Mouse (Mus musculus): Measurements from ENCODE around the gene Plekhm3. TPM values are rescaled to one million over a fixed set of nuclear protein-coding genes. Genes with fewer than 3 reads are reported as not detected.

Plekhm3 gene
- total RNA-seq, 2 experiments from 2014 or later = 1.8 to 4.3 TPM

GRCm38 (mm10) chr1:64885328-64885727, 71.3 kb downstream of the Plekhm3 start:
- ATAC-seq (replicated peaks; ENCODE audit: low FRiP score, low TSS enrichment, poor library complexity, severe bottlenecking) = no peak

DNA sequence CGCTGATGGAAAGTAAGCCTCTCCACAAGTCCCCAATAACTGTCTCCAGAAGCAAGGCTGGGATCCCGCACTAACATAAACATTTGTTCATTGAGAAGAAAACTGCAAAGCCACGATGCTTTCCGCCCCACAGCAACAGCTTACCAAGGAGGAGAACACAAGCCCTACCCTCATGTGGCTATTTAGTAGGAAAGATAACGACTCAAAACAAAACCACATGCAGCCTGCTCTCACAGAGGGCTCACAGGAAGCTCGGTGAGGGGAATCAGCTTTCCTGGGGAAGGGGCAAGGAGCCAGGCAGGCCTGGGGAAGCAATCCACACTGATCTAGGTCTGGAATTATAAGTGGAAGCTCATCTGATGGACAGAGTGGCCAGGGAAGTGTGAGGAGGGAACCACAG, 72.6 kb downstream of the Plekhm3 start:
- ATAC-seq (replicated peaks; ENCODE audit: low FRiP score, low TSS enrichment, poor library complexity, severe bottlenecking) = peak; percentile 78

- ATAC-seq (replicated peaks; ENCODE audit: low FRiP score, low TSS enrichment, poor library complexity, severe bottlenecking) = no peak
Observed at GRCm38 (mm10) chr1:64880613-64881012, 76.0 kb downstream of the Plekhm3 start.

DNA sequence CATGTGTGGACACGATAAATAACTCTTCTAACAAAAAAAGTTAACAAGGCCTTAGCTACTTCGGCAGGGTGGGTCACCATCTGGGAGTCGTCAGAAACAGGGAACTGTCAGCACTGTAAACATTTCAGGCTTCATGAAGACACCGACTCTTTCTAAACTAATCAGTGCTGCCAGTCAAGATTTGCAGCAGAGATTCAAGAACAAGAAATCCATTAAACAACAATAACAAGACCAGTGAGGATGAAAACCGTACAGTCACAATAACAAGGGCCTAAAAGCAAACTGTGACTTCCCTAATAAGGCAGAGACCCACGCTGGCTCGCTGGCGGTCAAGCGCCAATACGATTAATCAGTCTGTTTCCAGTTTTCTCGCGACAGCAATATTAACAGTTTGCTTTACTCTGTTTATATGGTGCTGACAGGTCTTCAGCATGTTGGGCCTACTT, 77.8 kb downstream of the Plekhm3 start:
- no peak for ATAC-seq (replicated peaks; ENCODE audit: low FRiP score, low TSS enrichment, poor library complexity, severe bottlenecking)

DNA sequence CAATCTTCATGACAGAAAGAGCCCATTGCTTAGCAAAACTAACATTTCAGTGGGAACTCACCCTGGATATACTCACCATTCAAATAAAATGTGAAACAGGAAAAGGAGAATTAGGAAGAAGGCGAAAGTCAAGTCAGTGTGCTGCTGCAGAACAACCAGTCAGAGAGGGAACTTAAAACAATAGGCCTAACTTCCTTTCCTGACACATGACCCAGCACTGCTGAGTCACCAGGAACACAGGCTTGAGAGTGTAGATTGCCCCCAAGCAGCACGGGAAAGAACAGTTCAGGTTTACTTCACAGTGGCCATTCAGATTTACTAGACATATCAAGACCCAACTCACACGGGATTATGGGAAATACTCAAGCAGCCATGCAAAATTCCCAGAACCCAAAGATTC, 80.3 kb downstream of the Plekhm3 start:
- ATAC-seq (replicated peaks; ENCODE audit: low FRiP score, low TSS enrichment, poor library complexity, severe bottlenecking) = no peak

GRCm38 (mm10) chr1:64875712-64876111, 80.9 kb downstream of the Plekhm3 start:
- no peak for ATAC-seq (replicated peaks; ENCODE audit: low FRiP score, low TSS enrichment, poor library complexity, severe bottlenecking)

DNA sequence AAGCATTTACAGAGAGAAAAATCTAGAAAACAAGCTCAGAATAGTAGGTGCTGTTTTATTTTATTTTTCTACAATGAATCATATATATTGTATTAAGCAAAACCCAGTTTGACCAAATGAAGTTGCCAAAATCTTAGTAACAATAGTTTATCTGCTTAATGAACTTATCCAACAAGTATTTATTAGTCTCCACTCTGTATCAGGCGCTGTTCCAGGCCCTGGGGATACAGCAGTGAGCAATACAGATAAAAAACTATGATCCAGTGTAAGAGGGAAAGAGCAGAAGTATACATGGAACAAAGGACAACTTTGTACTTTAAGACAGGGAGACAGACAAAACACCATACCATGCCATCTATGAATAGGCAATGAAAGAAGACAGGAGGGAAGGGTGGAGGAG, 81.5 kb downstream of the Plekhm3 start:
- no peak for ATAC-seq (replicated peaks; ENCODE audit: low FRiP score, low TSS enrichment, poor library complexity, severe bottlenecking)

DNA sequence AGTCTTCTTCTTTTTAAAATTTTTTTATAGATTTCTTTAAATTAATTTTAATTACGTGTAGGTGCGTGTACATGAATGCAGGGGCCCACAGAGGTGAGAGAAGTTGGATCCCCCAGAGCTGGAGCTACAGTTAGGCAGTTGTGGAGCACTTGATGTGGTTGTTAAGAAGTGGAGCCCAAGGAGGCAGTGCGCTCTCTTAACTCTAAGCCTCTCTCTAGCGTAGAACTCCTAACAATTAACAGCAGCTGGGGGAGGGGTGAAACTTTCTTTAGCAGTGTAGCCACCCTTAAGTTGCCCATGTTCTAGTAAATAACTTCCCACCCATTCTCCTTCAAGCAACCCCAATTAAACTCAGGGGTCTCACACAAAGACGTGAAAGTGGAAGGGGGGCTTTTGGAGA, 84.7 kb downstream of the Plekhm3 start:
- ATAC-seq (replicated peaks; ENCODE audit: low FRiP score, low TSS enrichment, poor library complexity, severe bottlenecking) = no peak

GRCm38 (mm10) chr1:64867684-64868083, 88.9 kb downstream of the Plekhm3 start:
- ATAC-seq (replicated peaks; ENCODE audit: low FRiP score, low TSS enrichment, poor library complexity, severe bottlenecking) = no peak

- no peak for ATAC-seq (replicated peaks; ENCODE audit: low FRiP score, low TSS enrichment, poor library complexity, severe bottlenecking)
Observed at GRCm38 (mm10) chr1:64866140-64866539, 90.5 kb downstream of the Plekhm3 start.

DNA sequence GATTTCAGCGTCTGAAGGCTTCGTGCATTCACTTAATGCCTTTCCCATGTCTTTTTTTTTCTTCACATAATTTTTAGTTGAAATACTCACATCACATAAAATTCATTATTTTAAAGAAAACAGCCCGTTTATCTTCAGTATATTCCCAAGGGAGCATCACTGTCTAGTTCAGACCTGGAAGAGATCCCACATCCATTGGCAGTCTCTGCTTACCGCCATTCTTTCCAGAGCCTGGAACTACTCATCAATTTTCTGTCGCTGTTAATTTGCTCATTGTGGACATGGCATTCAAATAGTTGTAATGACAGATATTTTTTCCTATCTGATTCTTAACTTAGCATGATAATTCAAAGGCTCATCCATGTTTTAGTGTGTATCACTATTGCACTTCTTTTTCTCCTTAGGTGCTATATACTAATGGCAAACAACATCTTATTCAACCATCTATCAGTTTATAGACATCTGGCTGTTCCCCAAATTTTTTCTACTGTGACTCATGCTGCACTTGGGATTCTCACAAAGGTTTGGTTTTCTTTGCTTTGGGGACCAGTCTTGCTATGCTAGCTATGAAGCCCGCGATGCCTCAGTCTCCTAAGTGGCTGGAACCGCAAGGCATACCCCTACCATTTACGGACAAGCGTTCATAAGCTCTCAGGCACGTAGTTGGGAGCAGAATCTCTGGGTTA, 96.2 kb downstream of the Plekhm3 start:
- ATAC-seq (replicated peaks; ENCODE audit: low FRiP score, low TSS enrichment, poor library complexity, severe bottlenecking) = no peak

DNA sequence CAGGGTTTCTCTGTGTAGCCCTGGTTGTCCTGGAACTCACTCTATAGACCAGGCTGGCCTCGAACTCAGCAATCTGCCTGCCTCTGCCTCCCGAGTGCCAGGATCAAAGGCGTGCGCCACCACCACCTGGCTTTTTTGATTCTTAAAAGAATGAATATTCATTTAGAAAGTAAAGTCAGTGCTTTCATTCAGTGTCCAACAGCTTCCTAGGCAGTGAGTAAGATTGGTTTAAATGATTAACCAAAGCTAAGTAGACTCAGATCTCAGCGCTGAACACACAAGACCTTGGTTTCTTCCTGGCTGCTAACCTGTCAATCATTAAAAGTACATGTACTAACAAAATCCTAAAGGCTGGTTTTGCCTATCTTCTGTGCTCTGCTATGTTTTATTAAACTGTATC, 96.8 kb downstream of the Plekhm3 start:
- ATAC-seq (replicated peaks; ENCODE audit: low FRiP score, low TSS enrichment, poor library complexity, severe bottlenecking) = no peak

DNA sequence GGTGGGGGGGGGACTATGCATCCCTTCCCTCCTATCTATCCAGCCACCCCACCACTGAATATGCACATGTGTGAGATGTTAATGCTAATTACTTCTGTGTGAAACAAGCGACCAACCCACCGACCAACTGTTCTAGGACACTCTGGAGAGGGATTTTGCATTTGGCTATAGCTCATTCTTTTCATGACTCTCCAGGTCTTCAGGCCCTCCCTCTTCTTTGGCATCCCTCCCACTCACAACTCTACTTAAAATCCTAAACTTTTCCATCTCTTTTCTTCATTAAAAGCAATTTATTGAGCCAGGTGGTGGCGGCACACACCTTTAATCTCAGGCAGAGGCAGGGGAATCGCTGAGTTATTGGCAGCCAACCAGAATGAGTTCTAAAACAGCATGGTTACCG, 101.8 kb downstream of the Plekhm3 start:
- no peak for ATAC-seq (replicated peaks; ENCODE audit: low FRiP score, low TSS enrichment, poor library complexity, severe bottlenecking)

GRCm38 (mm10) chr1:64853738-64854730, 102.6 kb downstream of the Plekhm3 start:
- no peak for ATAC-seq (replicated peaks; ENCODE audit: low FRiP score, low TSS enrichment, poor library complexity, severe bottlenecking)

GRCm38 (mm10) chr1:64853244-64853643, 103.4 kb downstream of the Plekhm3 start:
- no peak for ATAC-seq (replicated peaks; ENCODE audit: low FRiP score, low TSS enrichment, poor library complexity, severe bottlenecking)

GRCm38 (mm10) chr1:64852272-64852671, 104.4 kb downstream of the Plekhm3 start:
- peak; percentile 91 for ATAC-seq (replicated peaks; ENCODE audit: low FRiP score, low TSS enrichment, poor library complexity, severe bottlenecking)

GRCm38 (mm10) chr1:64850345-64850744, 106.3 kb downstream of the Plekhm3 start:
- ATAC-seq (replicated peaks; ENCODE audit: low FRiP score, low TSS enrichment, poor library complexity, severe bottlenecking) = no peak

DNA sequence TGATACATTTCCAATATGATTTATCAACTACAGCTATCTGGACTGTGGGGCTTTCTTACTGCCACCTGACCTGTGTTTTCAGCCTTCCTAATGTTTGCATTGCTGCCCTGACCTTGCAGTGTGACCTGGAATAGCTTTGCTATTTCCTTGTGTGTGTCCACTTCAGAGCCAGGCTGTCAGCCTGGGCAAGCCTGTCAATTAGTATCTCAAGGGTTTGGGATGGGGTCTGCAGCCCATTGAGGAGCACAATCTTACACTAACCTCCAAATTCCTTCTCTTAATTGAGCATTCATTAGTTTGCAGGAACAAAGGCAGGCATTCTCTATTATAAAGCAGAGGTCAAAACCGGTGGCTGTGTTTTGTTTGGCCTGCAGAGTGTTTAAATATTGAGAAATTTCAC, 107.6 kb downstream of the Plekhm3 start:
- no peak for ATAC-seq (replicated peaks; ENCODE audit: low FRiP score, low TSS enrichment, poor library complexity, severe bottlenecking)

DNA sequence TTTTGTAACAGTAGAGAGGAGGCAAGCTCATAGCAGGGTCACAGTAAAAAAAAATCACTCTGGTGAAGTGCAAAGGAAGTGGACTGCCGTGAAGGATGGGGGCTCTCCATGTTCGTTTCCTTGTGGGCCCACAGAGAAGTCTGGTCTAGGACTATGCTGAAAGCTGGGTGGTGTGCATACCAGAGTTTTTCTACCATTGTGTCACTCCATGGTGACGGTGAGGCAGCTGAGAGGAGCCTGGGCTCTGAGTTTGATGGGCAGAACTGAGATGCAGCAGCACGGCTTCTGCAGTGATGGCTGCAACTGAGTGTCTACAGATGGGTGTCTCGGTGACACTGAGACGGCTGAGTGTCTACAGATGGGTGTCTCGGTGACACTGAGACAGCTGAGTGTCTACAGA, 108.5 kb downstream of the Plekhm3 start:
- ATAC-seq (replicated peaks; ENCODE audit: low FRiP score, low TSS enrichment, poor library complexity, severe bottlenecking) = no peak

DNA sequence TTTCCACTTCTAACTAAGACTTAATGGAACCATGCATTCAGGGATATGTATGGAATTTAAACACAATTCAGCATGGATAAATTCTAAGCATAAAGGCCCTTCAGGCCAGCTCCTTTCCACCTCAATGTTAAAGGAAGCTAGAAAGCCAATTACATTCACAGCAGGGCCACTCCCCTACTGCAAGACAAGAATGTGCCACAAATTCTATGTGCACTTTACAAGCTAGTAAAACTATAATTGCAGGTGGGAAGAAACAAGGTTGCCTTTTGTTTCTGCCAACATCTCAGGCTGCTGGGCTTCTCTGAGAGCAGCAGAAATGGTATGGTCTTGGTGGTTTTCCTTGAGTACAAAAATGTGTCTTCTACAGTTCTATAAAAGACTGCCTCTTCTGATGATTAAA, 109.1 kb downstream of the Plekhm3 start:
- ATAC-seq (replicated peaks; ENCODE audit: low FRiP score, low TSS enrichment, poor library complexity, severe bottlenecking) = no peak

DNA sequence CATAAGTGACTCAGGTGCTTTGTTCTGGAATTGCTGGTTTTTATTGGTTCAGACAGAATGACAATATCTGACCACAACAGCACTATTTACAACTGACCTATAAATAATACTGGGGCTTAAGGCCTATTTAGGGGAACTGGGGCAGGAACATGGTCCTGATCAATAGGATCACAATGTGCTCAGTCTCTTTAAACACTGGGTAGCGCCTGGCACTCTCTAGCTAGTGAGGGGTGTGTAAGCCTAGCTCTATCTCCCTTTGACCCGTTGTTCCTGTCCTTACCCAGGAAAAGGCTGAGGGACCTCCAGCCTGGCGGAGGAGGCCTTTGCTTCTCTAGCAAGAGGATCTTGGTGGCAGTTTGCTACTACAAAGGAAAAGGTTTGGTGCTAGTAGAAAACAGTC, 111.6 kb downstream of the Plekhm3 start:
- no peak for ATAC-seq (replicated peaks; ENCODE audit: low FRiP score, low TSS enrichment, poor library complexity, severe bottlenecking)
